Mouse (Mus musculus) monocyte, adult 5-6 weeks (primary cell): ENCODE measurements around the gene Moxd1. TPM values are rescaled to one million over a fixed set of nuclear protein-coding genes. Genes with fewer than 3 reads are reported as not detected.

ENCODE experiments used
- ATAC-seq: fragments of 153-309, 156-312 bp; replicated peaks from 2 replicates; pipeline ENCODE4 v1.8.0; 2017; ENCODE audit warnings: mild to moderate bottlenecking; ENCODE audit not compliant: low TSS enrichment, insufficient number of reproducible peaks, severe bottlenecking, poor library complexity, low FRiP score
- total RNA-seq: library from RNA; stranded (forward); fragments of 200-1000, 200-491, 200-594 nt; gene quantifications from 3 replicates; pipeline ENCODE4 v1.2.3, GENCODE M21; 2017

The Moxd1 gene
- not detected in 3 replicates for total RNA-seq

- ATAC-seq, result no peak
These were observed at the start of gene Moxd1 for GRCm38 (mm10) chr10:24223449-24224143. TSS of gene Moxd1 (plus strand) at chr10:24223517.

GRCm38 (mm10) chr10:24190392-24190791, 32.9 kb upstream of the Moxd1 start:
- ATAC-seq, result no peak

- ATAC-seq, result no peak
These were observed 31.3 kb upstream of the Moxd1 start for GRCm38 (mm10) chr10:24191977-24192376.

GRCm38 (mm10) chr10:24199303-24199702, 24.0 kb upstream of the Moxd1 start:
- ATAC-seq, result no peak

GRCm38 (mm10) chr10:24200099-24200498, 23.2 kb upstream of the Moxd1 start:
- ATAC-seq, result no peak

GRCm38 (mm10) chr10:24210075-24210474, 13.2 kb upstream of the Moxd1 start:
- ATAC-seq, result no peak

GRCm38 (mm10) chr10:24213297-24213696, 10.0 kb upstream of the Moxd1 start:
- no peak for ATAC-seq

- ATAC-seq, result no peak
These were observed 5.6 kb upstream of the Moxd1 start for GRCm38 (mm10) chr10:24217558-24218268.

- ATAC-seq, result no peak
These were observed 2.4 kb upstream of the Moxd1 start for GRCm38 (mm10) chr10:24220931-24221330.

- no peak for ATAC-seq
These were observed 406 bp upstream of the Moxd1 start for GRCm38 (mm10) chr10:24222911-24223310.

GRCm38 (mm10) chr10:24224591-24224990, 1.3 kb downstream of the Moxd1 start:
- ATAC-seq, result no peak

- no peak for ATAC-seq
These were observed 5.2 kb downstream of the Moxd1 start for GRCm38 (mm10) chr10:24228318-24229183.

- no peak for ATAC-seq
These were observed 9.0 kb downstream of the Moxd1 start for GRCm38 (mm10) chr10:24232281-24232680.

GRCm38 (mm10) chr10:24235426-24236283, 12.3 kb downstream of the Moxd1 start:
- no peak for ATAC-seq

GRCm38 (mm10) chr10:24246815-24247214, 23.5 kb downstream of the Moxd1 start:
- ATAC-seq, result no peak

- no peak for ATAC-seq
These were observed 24.8 kb downstream of the Moxd1 start for GRCm38 (mm10) chr10:24248116-24248515.

- ATAC-seq, result no peak
These were observed 28.3 kb downstream of the Moxd1 start for GRCm38 (mm10) chr10:24251631-24252030.

GRCm38 (mm10) chr10:24258150-24258549, 34.8 kb downstream of the Moxd1 start:
- no peak for ATAC-seq
